Mouse (Mus musculus) layer of hippocampus, adult 2 months (tissue): ENCODE data around the gene Tmem30c. TPM values are rescaled to one million over a fixed set of nuclear protein-coding genes. Genes with fewer than 3 reads are reported as not detected.
"Not testable (repeated sequence)": the region's sequence is repeated elsewhere in the genome, so short reads cannot be mapped to it uniquely, and the experiment has no call there.

Source experiments
- DNase-seq, 2 experiments: peaks; one replicate each; pipeline ENCODE4 v3.0.0; 2022; ENCODE audit warnings: low spot score in 2 of 2
- H3K27ac ChIP-seq: fragments of 200-600 bp; 2 replicates; pipeline ENCODE4 v1.8.1; 2022
- H3K4me3 ChIP-seq: fragments of 200-600 bp; 2 replicates; pipeline ENCODE4 v1.8.1; 2022; ENCODE audit warnings: mild to moderate bottlenecking
- CTCF ChIP-seq: fragments of 200-600 bp; conservative IDR thresholded peaks from 2 replicates; pipeline ENCODE4 v1.8.1; 2022; ENCODE audit warnings: antibody characterized with exemption, mild to moderate bottlenecking, moderate library complexity
- total RNA-seq, 2 experiments: library from RNA; stranded (reverse); gene quantifications; 2 replicates each; pipeline ENCODE4 v1.2.3; 2021

Tmem30c gene
- total RNA-seq, 2 experiments from 2014 or later = 0.23 to 0.44 TPM

- TF ChIP-seq CTCF = peak; percentile 95
- peak; percentile 76 to 85 for DNase-seq
- Histone ChIP-seq H3K27ac (no peak overlapping the region), H3K4me3 (no peak overlapping the region)
Measured at GRCm38 (mm10) chr16:57243858-57244248, 48.8 kb downstream of the Tmem30c start.

DNA sequence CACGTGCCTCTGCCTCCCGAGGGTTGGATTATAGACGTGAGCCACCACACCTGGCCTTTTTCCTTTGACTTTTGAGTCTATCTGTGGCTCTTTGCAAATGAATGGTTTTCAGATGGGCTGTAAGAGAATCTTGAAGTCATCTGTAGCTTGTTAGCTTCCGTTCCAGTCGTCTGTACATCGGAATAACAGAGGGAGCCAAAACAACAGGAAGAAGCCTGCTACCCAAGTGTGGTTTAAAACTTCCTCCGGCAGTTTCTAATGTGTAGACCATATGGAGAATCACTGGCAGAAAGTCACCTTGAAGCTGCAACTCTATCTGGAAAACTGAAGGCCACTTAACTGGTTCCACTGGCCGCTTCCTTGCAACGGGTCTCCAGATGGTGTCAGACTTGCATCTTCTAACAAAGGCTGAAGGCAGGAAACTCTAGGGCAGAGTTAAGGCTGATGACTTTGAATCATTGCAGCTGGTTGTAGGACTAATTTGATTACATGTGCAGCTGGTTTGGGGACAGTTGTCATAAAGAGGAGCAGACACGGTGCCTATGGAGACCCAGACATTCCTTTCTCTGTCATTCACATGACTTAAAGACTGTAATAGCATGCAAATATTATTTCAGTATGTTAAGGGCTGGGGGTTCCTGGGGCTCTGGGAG lies 49.3 kb downstream of the Tmem30c start:
- DNase-seq = no peak

GRCm38 (mm10) chr16:57242857-57243204 lies 49.8 kb downstream of the Tmem30c start:
- no peak overlapping the region for H3K27ac ChIP-seq
- no peak overlapping the region for H3K4me3 ChIP-seq
- no peak for DNase-seq
- TF ChIP-seq CTCF = no peak

More for the DNA sequence above, 49.3 kb downstream of the Tmem30c start:
- Histone ChIP-seq H3K27ac (no peak overlapping the region), H3K4me3 (no peak overlapping the region)
- TF ChIP-seq CTCF = no peak

- TF ChIP-seq CTCF = no peak
- no peak overlapping the region for H3K4me3 ChIP-seq
- no peak for DNase-seq
- H3K27ac ChIP-seq = no peak overlapping the region
Measured at GRCm38 (mm10) chr16:57235871-57236510, 56.7 kb downstream of the Tmem30c start.

GRCm38 (mm10) chr16:57231937-57232310 lies 60.7 kb downstream of the Tmem30c start:
- 0 out of 2 replicates have a peak overlapping the region, but pooled peaks have one; percentile 46 for H3K27ac ChIP-seq
- H3K4me3 ChIP-seq = peak overlapping the region; percentile 87
- DNase-seq = not testable (repeated sequence)

DNA sequence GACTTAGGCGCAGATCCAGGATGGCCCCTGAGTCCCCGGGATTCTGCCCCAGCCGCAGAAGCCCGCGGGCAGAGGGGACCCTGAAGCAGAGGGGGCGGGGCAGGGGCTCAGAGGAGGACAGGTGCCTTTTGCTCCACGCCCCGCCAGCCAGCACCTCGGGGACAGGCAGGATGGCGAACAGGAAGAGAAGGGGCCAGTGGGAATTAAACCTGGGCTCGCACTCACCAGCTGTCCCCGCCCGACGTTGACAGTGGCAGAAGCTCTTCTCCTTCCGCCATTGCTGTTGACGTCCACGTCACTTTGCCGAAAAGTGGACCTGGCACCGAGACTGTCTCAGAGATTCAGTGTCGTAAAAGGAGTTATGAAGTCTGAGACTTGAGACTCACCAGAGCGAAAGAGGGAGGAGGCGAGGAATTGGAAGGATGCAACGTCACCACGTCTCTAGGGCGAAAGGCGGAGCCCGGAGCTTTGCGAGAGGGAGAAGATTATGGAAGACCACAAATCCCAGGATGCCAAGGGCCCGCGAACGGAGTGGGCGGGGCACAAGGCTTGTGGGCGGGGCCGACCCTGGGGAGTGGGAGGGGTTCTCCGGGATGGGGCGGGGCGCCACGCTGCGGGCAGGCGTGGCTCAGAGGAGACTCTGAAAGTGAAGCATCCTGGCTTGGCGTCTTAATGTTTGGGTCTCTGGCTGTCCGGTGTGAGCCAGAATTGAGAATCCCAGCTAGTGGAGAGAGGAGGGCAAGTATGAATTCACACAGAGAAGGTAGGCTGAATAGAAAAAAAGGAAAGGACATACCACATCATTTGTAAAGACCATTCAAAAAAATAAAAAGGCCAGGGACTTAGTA lies 61.4 kb downstream of the Tmem30c start, which contains the start of gene Tbc1d23:
TSS of gene Tbc1d23 (minus strand) at position 416 of the 848 bp plus-strand sequence.
- TF ChIP-seq CTCF = no peak
- Histone ChIP-seq H3K4me3 (peak within 1 kb of the TSS; percentile 87), H3K27ac (peak within 1 kb of the TSS; percentile 78)
- peak; percentile 97 to 99 for DNase-seq

GRCm38 (mm10) chr16:57226444-57226843 lies 66.2 kb downstream of the Tmem30c start:
- no peak overlapping the region for H3K27ac ChIP-seq

GRCm38 (mm10) chr16:57220361-57220760 lies 72.3 kb downstream of the Tmem30c start:
- no peak overlapping the region for H3K27ac ChIP-seq
- TF ChIP-seq CTCF = no peak
- DNase-seq = no peak
- H3K4me3 ChIP-seq = no peak overlapping the region

More at GRCm38 (mm10) chr16:57226444-57226843, 66.2 kb downstream of the Tmem30c start:
- DNase-seq = no peak
- no peak for TF ChIP-seq CTCF
- H3K4me3 ChIP-seq = no peak overlapping the region

Other genes with a start within 250 kb of the Tmem30c start
- gene Tmem45a2, start 221.5 kb downstream of the Tmem30c start, total RNA-seq = not detected
- gene Tomm70a, start 171.2 kb downstream of the Tmem30c start, total RNA-seq = 10 to 100 TPM; 93.9 to 98.1 TPM
- gene Nit2, start 125.5 kb downstream of the Tmem30c start, total RNA-seq = 10 to 100 TPM; 14.1 to 16.8 TPM
- gene Tbc1d23, start 61.4 kb downstream of the Tmem30c start, total RNA-seq = 10 to 100 TPM; 41.2 to 44.9 TPM
- 1 to 10 TPM; 3.2 to 4.0 TPM for gene Filip1l, start 60.2 kb upstream of the Tmem30c start, total RNA-seq